Mouse (Mus musculus): Measurements from ENCODE around the gene Gm12216.

DNA sequence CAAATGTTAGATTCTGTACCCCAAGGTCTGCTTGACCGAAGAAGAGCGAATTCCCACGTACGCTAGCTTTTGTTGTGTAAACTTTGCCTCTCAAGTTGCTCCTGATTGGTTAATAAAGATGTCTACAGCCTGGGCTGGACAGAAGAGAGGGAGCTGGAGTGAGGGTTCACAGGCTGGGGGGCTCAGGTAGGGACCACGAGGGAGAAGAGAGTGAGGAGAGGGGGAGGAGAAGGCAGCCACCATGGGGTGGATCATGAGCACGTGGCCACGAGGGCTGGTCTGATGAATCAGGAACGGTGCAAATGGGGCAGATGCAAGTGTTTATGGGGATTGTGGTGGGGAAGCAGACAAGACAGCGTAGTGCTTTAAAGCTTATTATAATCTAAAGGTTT is 45.5 kb upstream of the Gm12216 start:
- no peak for TF ChIP-seq POLR2A (IDR thresholded peaks at IDR 0.05; ENCODE audit: insufficient read length, low read depth)
- no peak for TF ChIP-seq USF1 (IDR thresholded peaks at IDR 0.05; ENCODE audit: low read depth)
- no peak for TF ChIP-seq MAX (IDR thresholded peaks at IDR 0.05; ENCODE audit: low read depth)
- no peak for TF ChIP-seq TCF12 (IDR thresholded peaks at IDR 0.05; ENCODE audit: insufficient read depth, poor library complexity, severe bottlenecking)
- no peak for TF ChIP-seq REST (IDR thresholded peaks at IDR 0.05; ENCODE audit: insufficient read depth, insufficient read length)
- no peak for TF ChIP-seq MYOD1 (IDR thresholded peaks at IDR 0.05; ENCODE audit: control insufficient read depth in 1 of 3, insufficient read length in 2 of 3, low read depth in 2 of 3)
- no peak for TF ChIP-seq E2F4 (IDR thresholded peaks at IDR 0.05; ENCODE audit: insufficient read depth)
- no peak for TF ChIP-seq TCF3 (IDR thresholded peaks at IDR 0.05; ENCODE audit: insufficient read length, low read depth)
- no peak for TF ChIP-seq CEBPB (IDR thresholded peaks at IDR 0.05; ENCODE audit: insufficient read depth, poor library complexity, severe bottlenecking)

Data from myocyte (in vitro differentiated cells).